8 mouse cellular contexts compared by ENCODE assay signal in genomic region chr13:35026879-35027278, GRCm38 (mm10). TPM values are rescaled to one million over a fixed set of nuclear protein-coding genes. Genes with fewer than 3 reads are reported as not detected.
DNase-seq lines count a peak whose midpoint lies in the region; ATAC-seq and TF ChIP-seq lines count a peak whose summit lies in the region.

Gene Eci2 (minus strand): TSS chr13:35027096.

- H3K4me3 ChIP-seq in embryonic facial prominence, embryonic 12.5 days: peak within 1 kb of the TSS; percentile 10; the same call in 1 of the 2 replicates
- peak within 1 kb of the TSS; percentile 40; the same call in 1 of the 2 replicates for H3K4me3 ChIP-seq in heart, embryonic 10.5 days
- H3K4me3 ChIP-seq in liver, embryonic 14.5 days (ENCODE audit: insufficient read depth in 1 of 2, low read depth in 2 of 2, low read length in 2 of 2): peak within 1 kb of the TSS in 1 of 2 experiments; percentile 26; a peak in 1 of 4 replicates
- no peak within 1 kb of the TSS for H3K4me3 ChIP-seq in neural tube, embryonic 11.5 days (ENCODE audit: low read depth, low read length)

- H3K4me1 ChIP-seq in embryonic facial prominence, embryonic 12.5 days: no peaks in the 10 kb centered on the region
- no peaks in the 10 kb centered on the region for H3K4me1 ChIP-seq in heart, embryonic 10.5 days
- 0 out of 4 replicates have a peak, but pooled peaks cover 0 to 3% of the 10 kb centered on the region in 2 experiments for H3K4me1 ChIP-seq in liver, embryonic 14.5 days (replicated peaks; ENCODE audit: control insufficient read depth in 2 of 2, insufficient read depth in 2 of 2, low read length in 1 of 2)
- H3K4me1 ChIP-seq in neural tube, embryonic 11.5 days (ENCODE audit: control insufficient read depth, insufficient read depth, low read length): no peaks in the 10 kb centered on the region

- TF ChIP-seq EP300 in liver, embryonic 14.5 days (IDR thresholded peaks at IDR 0.05; ENCODE audit: low read depth): no peak

- H3K9me3 ChIP-seq in embryonic facial prominence, embryonic 12.5 days: no peaks in the 10 kb centered on the region
- no peaks in the 10 kb centered on the region for H3K9me3 ChIP-seq in heart, embryonic 10.5 days
- H3K9me3 ChIP-seq in liver, embryonic 14.5 days (ENCODE audit: control insufficient read depth, low read length): no peaks in the 10 kb centered on the region
- H3K9me3 ChIP-seq in neural tube, embryonic 11.5 days (ENCODE audit: control insufficient read depth, low read length): no peaks in the 10 kb centered on the region

- no peak within 1 kb of the TSS for H3K9ac ChIP-seq in embryonic facial prominence, embryonic 12.5 days
- H3K9ac ChIP-seq in liver, embryonic 14.5 days (replicated peaks): no peak within 1 kb of the TSS
- H3K9ac ChIP-seq in neural tube, embryonic 11.5 days (ENCODE audit: low read length): no peak within 1 kb of the TSS

- WGBS in embryonic facial prominence, embryonic 12.5 days: 6% methylated on average over 6 of the region's 6 CpGs
- 11% methylated on average over 6 of the region's 6 CpGs for WGBS in heart, embryonic 10.5 days
- under 1% methylated on average over 6 of the region's 6 CpGs for WGBS in liver, embryonic 14.5 days (ENCODE audit: insufficient replicate concordance)
- 11% methylated on average over 6 of the region's 6 CpGs for WGBS in neural tube, embryonic 11.5 days

- no peaks in the 10 kb centered on the region for H3K27me3 ChIP-seq in embryonic facial prominence, embryonic 12.5 days
- no peaks in the 10 kb centered on the region for H3K27me3 ChIP-seq in heart, embryonic 10.5 days (ENCODE audit: insufficient read depth, poor library complexity, severe bottlenecking)
- no peaks in the 10 kb centered on the region for H3K27me3 ChIP-seq in liver, embryonic 14.5 days (ENCODE audit: control insufficient read depth, insufficient read depth, low read length)
- H3K27me3 ChIP-seq in neural tube, embryonic 11.5 days (ENCODE audit: control insufficient read depth, insufficient read depth, low read length): no peaks in the 10 kb centered on the region

- no peak within 1 kb of the TSS for H3K27ac ChIP-seq in embryonic facial prominence, embryonic 12.5 days
- no peak within 1 kb of the TSS for H3K27ac ChIP-seq in heart, embryonic 10.5 days
- no peak within 1 kb of the TSS for H3K27ac ChIP-seq in liver, embryonic 14.5 days
- H3K27ac ChIP-seq in neural tube, embryonic 11.5 days (ENCODE audit: low read depth, low read length): no peak within 1 kb of the TSS

- H3K4me2 ChIP-seq in embryonic facial prominence, embryonic 12.5 days (replicated peaks): peak within 1 kb of the TSS; percentile 29
- H3K4me2 ChIP-seq in liver, embryonic 14.5 days (ENCODE audit: low read depth): peak within 1 kb of the TSS; percentile 29; the same call in 1 of the 2 replicates
- H3K4me2 ChIP-seq in neural tube, embryonic 11.5 days (ENCODE audit: low read depth): 0 out of 2 replicates have a peak within 1 kb of the TSS, but pooled peaks have one; percentile 17

- peak; percentile 36 for DNase-seq in B cell, adult 2 months
- peak; percentile 78 for DNase-seq in NIH3T3 (ENCODE audit: low read depth)
- peak; percentile 76 for DNase-seq in heart, embryonic 10.5 days (ENCODE audit: low spot score)
- DNase-seq in kidney, adult 9 months: peak; percentile 68
- peak; percentile 12 to 23 (median 17) for DNase-seq in liver, embryonic 14.5 days (ENCODE audit: low read depth in 3 of 3, low spot score in 3 of 3)
- DNase-seq in neural tube, embryonic 11.5 days (ENCODE audit: low spot score): peak; percentile 40
- DNase-seq in cerebellum, adult 8-10 months: no peak

- no peak for ATAC-seq in embryonic facial prominence, embryonic 12.5 days (ENCODE audit: insufficient number of reproducible peaks, insufficient read depth, low FRiP score, low TSS enrichment)
- no peak for ATAC-seq in liver, embryonic 14.5 days (ENCODE audit: insufficient read depth)
- no peak for ATAC-seq in neural tube, embryonic 11.5 days (ENCODE audit: insufficient read depth, low FRiP score, low TSS enrichment)

- no peaks in the 10 kb centered on the region for H3K36me3 ChIP-seq in embryonic facial prominence, embryonic 12.5 days
- no peaks in the 10 kb centered on the region for H3K36me3 ChIP-seq in heart, embryonic 10.5 days
- H3K36me3 ChIP-seq in liver, embryonic 14.5 days (replicated peaks; ENCODE audit: control insufficient read depth, insufficient read depth, low read depth): no peaks in the 10 kb centered on the region
- H3K36me3 ChIP-seq in neural tube, embryonic 11.5 days (ENCODE audit: control insufficient read depth, insufficient read depth, low read length): no peaks in the 10 kb centered on the region

- peak; percentile 73 for TF ChIP-seq CTCF in liver, embryonic 14.5 days (IDR thresholded peaks at IDR 0.05; ENCODE audit: low read depth)

RNA-seq across cellular contexts. Expression of gene Eci2, which starts in this region (rescaled TPM):
- polyA plus RNA-seq in embryonic facial prominence, embryonic 12.5 days (2016; fragmentation: Nextera tagmentation; extraction: Ambion mirVana): 144 and 146 TPM in 2 replicates
- 92.5 and 96.4 TPM in 2 replicates for polyA plus RNA-seq in heart, embryonic 10.5 days (2016; fragmentation: Nextera tagmentation; extraction: Ambion mirVana)
- 19.5 and 27.8 TPM in 2 replicates for polyA plus RNA-seq in liver, embryonic 14.5 days (2012; rRNA removed)
- 48.4 and 48.6 TPM in 2 replicates for polyA plus RNA-seq in liver, embryonic 14.5 days (2014; fragmentation: Nextera tagmentation; extraction: Ambion mirVana)
- 116 and 119 TPM in 2 replicates for polyA plus RNA-seq in neural tube, embryonic 11.5 days (2014; fragmentation: Nextera tagmentation; extraction: Ambion mirVana)
